Mouse (Mus musculus) midbrain, embryonic 14.5 days (tissue): Measurements from ENCODE around the gene Stt3b. TPM values are rescaled to one million over a fixed set of nuclear protein-coding genes. Genes with fewer than 3 reads are reported as not detected.

Experiments
- ATAC-seq: fragments of 200-750 bp; cut with Nextera tagmentation; 2 replicates; pipeline ENCODE4 v1.8.0; 2017; ENCODE audit warnings: moderate number of reproducible peaks, moderate library complexity; ENCODE audit not compliant: low FRiP score, low TSS enrichment
- DNase-seq: peaks from one replicate; pipeline ENCODE4 v3.0.0-alpha.2; 2015
- H3K27ac ChIP-seq: fragments of 300-500 bp; sonication (generic); replicated peaks from 2 replicates; pipeline ENCODE4 v1.5.1; 2014; ENCODE audit warnings: mild to moderate bottlenecking, low read depth, low read length, moderate library complexity
- H3K27me3 ChIP-seq: fragments of 300-500 bp; sonication (generic); 2 replicates; pipeline ENCODE4 v1.6.1; 2014; ENCODE audit warnings: low read length, control low read depth, mixed read lengths; ENCODE audit not compliant: control insufficient read depth, insufficient read depth
- H3K36me3 ChIP-seq: fragments of 300-500 bp; sonication (generic); 2 replicates; pipeline ENCODE4 v1.6.1; 2014; ENCODE audit warnings: low read length, control low read depth; ENCODE audit not compliant: control insufficient read depth, insufficient read depth
- H3K4me1 ChIP-seq: fragments of 300-500 bp; sonication (generic); 2 replicates; pipeline ENCODE4 v1.6.1; 2014; ENCODE audit warnings: mild to moderate bottlenecking, antibody characterized with exemption, low read length, control low read depth; ENCODE audit not compliant: control insufficient read depth, insufficient read depth
- H3K4me2 ChIP-seq: fragments of 300-500 bp; sonication (generic); 2 replicates; pipeline ENCODE4 v1.6.1; 2014; ENCODE audit warnings: mild to moderate bottlenecking, low read length, moderate library complexity
- H3K4me3 ChIP-seq: fragments of 300-500 bp; sonication (generic); replicated peaks from 2 replicates; pipeline ENCODE4 v1.5.1; 2014; ENCODE audit warnings: low read depth, low read length
- H3K9ac ChIP-seq: fragments of 300-500 bp; sonication (generic); replicated peaks from 2 replicates; pipeline ENCODE4 v1.6.1; 2014; ENCODE audit warnings: mild to moderate bottlenecking, low read length, moderate library complexity
- H3K9me3 ChIP-seq: fragments of 300-500 bp; sonication (generic); 2 replicates; pipeline ENCODE4 v1.6.1; 2016; ENCODE audit warnings: low read length, control low read depth, mixed read lengths; ENCODE audit not compliant: control insufficient read depth
- WGBS: fragments of 180-500 bp; shearing (Covaris S2); extraction: QIAGEN DNeasy Blood & Tissue Kit; methylation state at CpG from one replicate; pipeline ENCODE4 v1.1.7; 2014; 5-methylcytosine and 5-hydroxymethylcytosine counted together
- polyA plus RNA-seq: library from polyadenylated mRNA; unstranded; fragments of >200 nt; fragmentation: Nextera tagmentation; extraction: Ambion mirVana; gene quantifications from 2 replicates; pipeline ENCODE4 v1.2.1, GENCODE M21; 2014

The Stt3b gene
- polyA plus RNA-seq, 1 experiment from 2014 or later = 101 TPM

GRCm38 (mm10) chr9:115209737-115210136, 100.5 kb downstream of the Stt3b start:
- Histone ChIP-seq H3K4me1 (0 out of 2 replicates have a peak, but pooled peaks cover 7% of the 10 kb centered on the region), H3K27me3 (no peaks in the 10 kb centered on the region), H3K4me3 (no peak overlapping the region), H3K9me3 (no peaks in the 10 kb centered on the region), H3K9ac (no peak overlapping the region), H3K27ac (no peak overlapping the region), H3K4me2 (no peak overlapping the region), H3K36me3 (no peaks in the 10 kb centered on the region)
- DNase-seq (no peak), ATAC-seq (no peak)
- WGBS = 89% methylated on average over 7 of the region's 7 CpGs

GRCm38 (mm10) chr9:115206219-115206618, 104.0 kb downstream of the Stt3b start:
- no peak for DNase-seq

GRCm38 (mm10) chr9:115205491-115205890, 104.7 kb downstream of the Stt3b start:
- no peaks in the 10 kb centered on the region for H3K9me3 ChIP-seq
- H3K36me3 ChIP-seq = no peaks in the 10 kb centered on the region
- H3K27me3 ChIP-seq = no peaks in the 10 kb centered on the region
- H3K4me3 ChIP-seq = no peak overlapping the region
- H3K27ac ChIP-seq = no peak overlapping the region
- no peak overlapping the region for H3K4me2 ChIP-seq
- H3K4me1 ChIP-seq = 0 out of 2 replicates have a peak, but pooled peaks cover 7% of the 10 kb centered on the region
- ATAC-seq (no peak), DNase-seq (no peak)
- WGBS = 17% methylated on average over 6 of the region's 6 CpGs
- H3K9ac ChIP-seq = no peak overlapping the region

More at GRCm38 (mm10) chr9:115206219-115206618, 104.0 kb downstream of the Stt3b start:
- H3K4me1 ChIP-seq = 0 out of 2 replicates have a peak, but pooled peaks cover 7% of the 10 kb centered on the region
- ATAC-seq = no peak
- 73% methylated on average over 5 of the region's 5 CpGs for WGBS
- no peaks in the 10 kb centered on the region for H3K36me3 ChIP-seq
- H3K9ac ChIP-seq = no peak overlapping the region
- no peak overlapping the region for H3K4me3 ChIP-seq
- no peak overlapping the region for H3K27ac ChIP-seq
- no peaks in the 10 kb centered on the region for H3K27me3 ChIP-seq
- no peak overlapping the region for H3K4me2 ChIP-seq
- H3K9me3 ChIP-seq = no peaks in the 10 kb centered on the region

- H3K4me1 ChIP-seq = 0 out of 2 replicates have a peak, but pooled peaks cover 7% of the 10 kb centered on the region
- no peak overlapping the region for H3K9ac ChIP-seq
- DNase-seq = no peak
- H3K4me2 ChIP-seq = no peak overlapping the region
- H3K27me3 ChIP-seq = no peaks in the 10 kb centered on the region
- WGBS = 55% methylated on average over 6 of the region's 6 CpGs
- ATAC-seq = no peak
- H3K9me3 ChIP-seq = no peaks in the 10 kb centered on the region
- H3K4me3 ChIP-seq = no peak overlapping the region
- no peak overlapping the region for H3K27ac ChIP-seq
- no peaks in the 10 kb centered on the region for H3K36me3 ChIP-seq
Measured at GRCm38 (mm10) chr9:115203136-115203535, 107.1 kb downstream of the Stt3b start.

- Histone ChIP-seq H3K27ac (no peak overlapping the region), H3K9me3 (no peaks in the 10 kb centered on the region), H3K4me1 (0 out of 2 replicates have a peak, but pooled peaks cover 7% of the 10 kb centered on the region), H3K4me3 (no peak overlapping the region), H3K36me3 (no peaks in the 10 kb centered on the region), H3K9ac (no peak overlapping the region), H3K27me3 (no peaks in the 10 kb centered on the region), H3K4me2 (no peak overlapping the region)
- 95% methylated on average over 6 of the region's 6 CpGs for WGBS
- ATAC-seq = no peak
- no peak for DNase-seq
Measured at GRCm38 (mm10) chr9:115201264-115201663, 109.0 kb downstream of the Stt3b start.

- Histone ChIP-seq H3K4me3 (no peak overlapping the region), H3K27ac (no peak overlapping the region), H3K9ac (no peak overlapping the region), H3K27me3 (no peaks in the 10 kb centered on the region), H3K4me2 (no peak overlapping the region), H3K9me3 (no peaks in the 10 kb centered on the region), H3K36me3 (no peaks in the 10 kb centered on the region), H3K4me1 (no peaks in the 10 kb centered on the region)
- 94% methylated on average over 15 of the region's 15 CpGs for WGBS
- ATAC-seq (no peak), DNase-seq (no peak)
Measured at GRCm38 (mm10) chr9:115200166-115200862, 109.9 kb downstream of the Stt3b start.

GRCm38 (mm10) chr9:115197082-115197481, 113.1 kb downstream of the Stt3b start:
- Histone ChIP-seq H3K9ac (no peak overlapping the region), H3K4me2 (no peak overlapping the region), H3K9me3 (no peaks in the 10 kb centered on the region), H3K4me1 (no peaks in the 10 kb centered on the region), H3K27ac (no peak overlapping the region), H3K4me3 (no peak overlapping the region), H3K36me3 (no peaks in the 10 kb centered on the region), H3K27me3 (no peaks in the 10 kb centered on the region)
- 74% methylated on average over 7 of the region's 7 CpGs for WGBS
- DNase-seq (no peak), ATAC-seq (no peak)

GRCm38 (mm10) chr9:115192890-115193289, 117.3 kb downstream of the Stt3b start:
- Histone ChIP-seq H3K4me3 (no peak overlapping the region), H3K4me1 (no peaks in the 10 kb centered on the region), H3K27me3 (no peaks in the 10 kb centered on the region), H3K9ac (no peak overlapping the region), H3K9me3 (no peaks in the 10 kb centered on the region), H3K27ac (no peak overlapping the region), H3K4me2 (no peak overlapping the region), H3K36me3 (no peaks in the 10 kb centered on the region)
- 74% methylated on average over 3 of the region's 3 CpGs for WGBS
- ATAC-seq (no peak), DNase-seq (no peak)
